Mouse (Mus musculus) MEL (cell line): ENCODE data around the gene Herc1. TPM values are rescaled to one million over a fixed set of nuclear protein-coding genes. Genes with fewer than 3 reads are reported as not detected.

ENCODE experiments used
- DNase-seq: peaks from one replicate; pipeline ENCODE4 v3.0.0; 2011; ENCODE audit warnings: low read depth, low spot score
- H3K27ac ChIP-seq: 2 replicates; pipeline ENCODE4 v1.5.1; 2012; ENCODE audit warnings: low read depth, mild to moderate bottlenecking, control low read depth, low read length, moderate library complexity; ENCODE audit not compliant: control insufficient read depth
- H3K27me3 ChIP-seq, 2 experiments: fragments of 150-350 bp in 1 of 2; sonication (generic) in 1 of 2; 2 replicates each; pipeline ENCODE4 v1.6.1; 2012; ENCODE audit warnings: low read length in 2 of 2, mild to moderate bottlenecking in 2 of 2, improper control_type of control experiment in 1 of 2, moderate library complexity in 1 of 2; ENCODE audit not compliant: insufficient read depth in 2 of 2, control insufficient read depth in 1 of 2
- H3K36me3 ChIP-seq, 2 experiments: 2 replicates each; pipeline ENCODE4 v1.6.1; 2012 to 2014; ENCODE audit warnings: low read length in 2 of 2, improper control_type of control experiment in 1 of 2, inconsistent platforms in 1 of 2, mild to moderate bottlenecking in 1 of 2; ENCODE audit not compliant: insufficient read depth in 2 of 2, control insufficient read depth in 1 of 2
- H3K4me1 ChIP-seq, 2 experiments: fragments of 150-350 bp in 1 of 2; sonication (generic) in 1 of 2; 2 replicates each; pipeline ENCODE4 v1.6.1; 2012; ENCODE audit warnings: low read length in 2 of 2, improper control_type of control experiment in 1 of 2, mild to moderate bottlenecking in 1 of 2; ENCODE audit not compliant: insufficient read depth in 2 of 2, control insufficient read depth in 1 of 2
- H3K4me3 ChIP-seq, 2 experiments: fragments of 150-350 bp in 1 of 2; sonication (generic) in 1 of 2; 2 replicates each; pipeline ENCODE4 v1.5.1; 2012; ENCODE audit warnings: low read depth in 2 of 2, low read length in 2 of 2, mild to moderate bottlenecking in 2 of 2, moderate library complexity in 2 of 2, control low read depth in 1 of 2, improper control_type of control experiment in 1 of 2; ENCODE audit not compliant: control insufficient read depth in 1 of 2, insufficient read depth in 1 of 2
- H3K79me2 ChIP-seq: 2 replicates; pipeline ENCODE4 v1.6.1; 2012; ENCODE audit warnings: mild to moderate bottlenecking, low read length, moderate library complexity; ENCODE audit not compliant: control insufficient read depth, poor library complexity, insufficient read depth
- H3K9ac ChIP-seq: 2 replicates; pipeline ENCODE4 v1.6.1; 2012; ENCODE audit warnings: low read depth, mild to moderate bottlenecking, control low read depth, low read length, moderate library complexity; ENCODE audit not compliant: control insufficient read depth, poor library complexity, severe bottlenecking
- H3K9me3 ChIP-seq: fragments of 150-350 bp; sonication (generic); replicated peaks from 2 replicates; pipeline ENCODE4 v1.6.1; 2012; ENCODE audit warnings: mild to moderate bottlenecking, low read length, improper control_type of control experiment, moderate library complexity; ENCODE audit not compliant: insufficient read depth
- BHLHE40 ChIP-seq: IDR thresholded peaks from 2 replicates; pipeline ENCODE4 v1.6.1; 2012; ENCODE audit warnings: low read depth, mild to moderate bottlenecking, inconsistent platforms, low read length, improper control_type of control experiment, borderline replicate concordance
- CHD1 ChIP-seq: IDR thresholded peaks from 2 replicates; pipeline ENCODE4 v1.6.1; 2012; ENCODE audit warnings: low read depth, mild to moderate bottlenecking, inconsistent platforms, low read length, improper control_type of control experiment
- CTCF ChIP-seq, 3 experiments: IDR thresholded peaks in 2 of 3; conservative IDR thresholded peaks in 1 of 3; 2 replicates each; pipeline ENCODE4 v1.5.1; 2011 to 2012; ENCODE audit warnings: low read length in 3 of 3, low read depth in 2 of 3, mild to moderate bottlenecking in 2 of 3, improper control_type of control experiment in 1 of 3, inconsistent platforms in 1 of 3, mixed read lengths in 1 of 3, moderate library complexity in 1 of 3; ENCODE audit not compliant: control insufficient read depth in 1 of 3, insufficient read depth in 1 of 3, poor library complexity in 1 of 3, severe bottlenecking in 1 of 3
- E2F4 ChIP-seq: IDR thresholded peaks from 2 replicates; pipeline ENCODE4 v1.6.1; 2011; ENCODE audit warnings: low read depth, low read length, improper control_type of control experiment, borderline replicate concordance
- EP300 ChIP-seq, 2 experiments: IDR thresholded peaks; 2 replicates each; pipeline ENCODE4 v1.6.1; 2011; ENCODE audit warnings: improper control_type of control experiment in 2 of 2, low read length in 2 of 2, low read depth in 1 of 2, mild to moderate bottlenecking in 1 of 2
- ETS1 ChIP-seq: IDR thresholded peaks from 2 replicates; pipeline ENCODE4 v1.6.1; 2012; ENCODE audit warnings: low read depth, mild to moderate bottlenecking, inconsistent platforms, low read length, improper control_type of control experiment, moderate library complexity
- GABPA ChIP-seq: IDR thresholded peaks from 2 replicates; pipeline ENCODE4 v1.6.1; 2012; ENCODE audit warnings: low read depth, mild to moderate bottlenecking, inconsistent platforms, low read length, improper control_type of control experiment, moderate library complexity
- GATA1 ChIP-seq: IDR thresholded peaks from 2 replicates; pipeline ENCODE4 v1.6.1; 2011; ENCODE audit warnings: low read depth, low read length, improper control_type of control experiment
- JUND ChIP-seq: IDR thresholded peaks from 2 replicates; pipeline ENCODE4 v1.6.1; 2011; ENCODE audit warnings: low read depth, mild to moderate bottlenecking, improper control_type of control experiment, low read length
- KAT2A ChIP-seq: conservative IDR thresholded peaks from 2 replicates; pipeline ENCODE4 v1.6.1; 2012; ENCODE audit warnings: low read depth, low read length, improper control_type of control experiment, inconsistent platforms
- MAFK ChIP-seq: IDR thresholded peaks from 2 replicates; pipeline ENCODE4 v1.6.1; 2011; ENCODE audit warnings: low read depth, mild to moderate bottlenecking, low read length, improper control_type of control experiment, borderline replicate concordance
- MAZ ChIP-seq: IDR thresholded peaks from 2 replicates; pipeline ENCODE4 v1.6.1; 2012; ENCODE audit warnings: low read depth, mild to moderate bottlenecking, inconsistent platforms, low read length, improper control_type of control experiment
- MXI1 ChIP-seq: IDR thresholded peaks from 2 replicates; pipeline ENCODE4 v1.6.1; 2011; ENCODE audit warnings: mild to moderate bottlenecking, low read depth, low read length, improper control_type of control experiment
- MYB ChIP-seq: IDR thresholded peaks from 2 replicates; pipeline ENCODE4 v1.6.1; 2011; ENCODE audit warnings: mild to moderate bottlenecking, low read depth, low read length, improper control_type of control experiment
- NELFE ChIP-seq: IDR thresholded peaks from 2 replicates; pipeline ENCODE4 v1.6.1; 2011; ENCODE audit warnings: low read depth, low read length, improper control_type of control experiment
- POLR2A ChIP-seq, 2 experiments: IDR thresholded peaks; 2 replicates each; pipeline ENCODE4 v1.6.1; 2011 to 2012; ENCODE audit warnings: low read length in 2 of 2, mild to moderate bottlenecking in 2 of 2, control low read depth in 1 of 2, improper control_type of control experiment in 1 of 2, low read depth in 1 of 2, moderate library complexity in 1 of 2; ENCODE audit not compliant: control insufficient read depth in 1 of 2, insufficient read depth in 1 of 2, poor library complexity in 1 of 2
- POLR2AphosphoS2 ChIP-seq: IDR thresholded peaks from 2 replicates; pipeline ENCODE4 v1.6.1; 2011; ENCODE audit warnings: low read length, improper control_type of control experiment
- POLR2AphosphoS5 ChIP-seq: IDR thresholded peaks from 2 replicates; pipeline ENCODE4 v1.6.1; 2012; ENCODE audit warnings: low read depth, borderline replicate concordance, mild to moderate bottlenecking, inconsistent platforms, low read length, moderate library complexity, mixed read lengths
- RAD21 ChIP-seq: IDR thresholded peaks from 2 replicates; pipeline ENCODE4 v1.6.1; 2011; ENCODE audit warnings: mild to moderate bottlenecking, low read depth, low read length, improper control_type of control experiment
- RCOR1 ChIP-seq: IDR thresholded peaks from 2 replicates; pipeline ENCODE4 v1.6.1; 2012; ENCODE audit warnings: low read depth, mild to moderate bottlenecking, inconsistent platforms, low read length, improper control_type of control experiment
- SIN3A ChIP-seq: IDR thresholded peaks from 2 replicates; pipeline ENCODE4 v1.6.1; 2012; ENCODE audit warnings: low read length, improper control_type of control experiment, inconsistent platforms
- TAL1 ChIP-seq: IDR thresholded peaks from 2 replicates; pipeline ENCODE4 v1.6.1; 2012; ENCODE audit warnings: mild to moderate bottlenecking, inconsistent platforms, low read length, moderate library complexity, mixed read lengths
- UBTF ChIP-seq: IDR thresholded peaks from 2 replicates; pipeline ENCODE4 v1.6.1; 2012; ENCODE audit warnings: low read depth, mild to moderate bottlenecking, inconsistent platforms, low read length, improper control_type of control experiment, moderate library complexity, borderline replicate concordance; ENCODE audit not compliant: insufficient read depth
- ZC3H11A ChIP-seq: IDR thresholded peaks from 2 replicates; pipeline ENCODE4 v1.6.1; 2012; ENCODE audit warnings: low read depth, mild to moderate bottlenecking, inconsistent platforms, low read length, improper control_type of control experiment
- ZMIZ1 ChIP-seq: IDR thresholded peaks from 2 replicates; pipeline ENCODE4 v1.6.1; 2012; ENCODE audit warnings: low read depth, mild to moderate bottlenecking, inconsistent platforms, low read length, improper control_type of control experiment, moderate library complexity
- ZNF384 ChIP-seq: IDR thresholded peaks from 2 replicates; pipeline ENCODE4 v1.6.1; 2012; ENCODE audit warnings: low read depth, mild to moderate bottlenecking, inconsistent platforms, low read length, improper control_type of control experiment
- polyA plus RNA-seq, 2 experiments: library from polyadenylated mRNA; stranded (reverse) in 1 of 2; unstranded in 1 of 2; fragments of >175 nt in 1 of 2; fragments of >200 nt in 1 of 2; gene quantifications; 2 replicates each; pipeline versions ENCODE4 v1.2.1 to v1.2.4; 2012; ENCODE audit warnings: low replicate concordance in 2 of 2, low read depth in 1 of 2; ENCODE audit not compliant: insufficient read length in 2 of 2, insufficient read depth in 1 of 2, missing spikeins in 1 of 2
- total RNA-seq: library from RNA; depleted of rRNA; stranded (reverse); fragments of 300-350 nt; gene quantifications from 2 replicates; pipeline ENCODE4 v1.2.3, GENCODE M21; 2012

Gene Herc1
- total and polyA plus RNA-seq, 3 experiments = 22.7 to 28.8 (median 23.2) TPM

- H3K9me3 ChIP-seq = no peaks in the 10 kb centered on the region
- no peak for DNase-seq
- no peak overlapping the region for H3K4me3 ChIP-seq
Measured at GRCm38 (mm10) chr9:66518251-66518650, 168.0 kb downstream of the Herc1 start.

DNA sequence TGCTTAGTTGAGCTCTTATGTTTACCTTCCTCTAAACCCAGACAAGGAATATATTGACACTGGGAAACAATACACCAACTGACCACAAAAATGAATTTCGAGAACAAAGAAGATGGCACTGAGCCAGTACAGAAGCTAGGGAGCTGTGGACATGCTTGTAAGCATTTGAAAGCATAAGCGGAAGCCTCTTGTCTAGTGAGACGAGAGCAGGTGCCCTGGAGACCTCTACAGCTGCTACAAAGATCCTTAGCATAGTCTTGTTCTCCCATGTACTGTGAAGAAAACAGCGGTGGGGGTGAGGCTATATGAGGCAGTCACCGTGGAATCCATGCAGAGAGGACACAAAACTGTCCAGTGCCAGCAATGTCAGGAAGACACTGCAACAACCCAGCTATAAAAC, 168.7 kb downstream of the Herc1 start:
- TF ChIP-seq RAD21 (no peak), CHD1 (no peak), SIN3A (no peak), GATA1 (no peak), NELFE (no peak), MAFK (no peak), JUND (no peak), MYB (no peak), CTCF (IDR thresholded peaks at IDR 0.05 in 2 of 3, conservative IDR thresholded peaks at IDR 0.05 in 1 of 3; ENCODE audit: control insufficient read depth in 1 of 3, insufficient read depth in 1 of 3, low read depth in 2 of 3, low read length in 3 of 3, poor library complexity in 1 of 3, severe bottlenecking in 1 of 3) (no peak), ETS1 (no peak), POLR2AphosphoS2 (no peak), UBTF (no peak), BHLHE40 (no peak), GABPA (no peak), TAL1 (no peak), POLR2A (IDR thresholded peaks at IDR 0.05; ENCODE audit: control insufficient read depth in 1 of 2, insufficient read depth in 1 of 2, low read depth in 1 of 2, low read length in 2 of 2, poor library complexity in 1 of 2) (no peak), MXI1 (no peak)
- Histone ChIP-seq H3K36me3 (no peaks in the 10 kb centered on the region; a peak in 1 of 4 replicates), H3K9me3 (no peaks in the 10 kb centered on the region), H3K27me3 (no peaks in the 10 kb centered on the region), H3K27ac (no peak overlapping the region), H3K4me3 (no peak overlapping the region), H3K9ac (no peak overlapping the region), H3K79me2 (no peaks in the 10 kb centered on the region), H3K4me1 (no peaks in the 10 kb centered on the region)
- DNase-seq = no peak

More at GRCm38 (mm10) chr9:66518251-66518650, 168.0 kb downstream of the Herc1 start:
- Histone ChIP-seq H3K27ac (no peak overlapping the region), H3K4me1 (no peaks in the 10 kb centered on the region), H3K36me3 (no peaks in the 10 kb centered on the region; a peak in 1 of 4 replicates), H3K79me2 (no peaks in the 10 kb centered on the region), H3K9ac (no peak overlapping the region), H3K27me3 (no peaks in the 10 kb centered on the region)
- TF ChIP-seq POLR2AphosphoS5 (no peak), KAT2A (no peak), GABPA (no peak), ZC3H11A (no peak), ZMIZ1 (no peak), SIN3A (no peak), RCOR1 (no peak), EP300 (IDR thresholded peaks at IDR 0.05; ENCODE audit: low read depth in 1 of 2, low read length in 2 of 2) (no peak), ZNF384 (no peak), E2F4 (no peak), MAZ (no peak)
